Mouse (Mus musculus) ES-E14 (cell line): ENCODE results near the gene Plxnb3.

Experiments
- CHD2 ChIP-seq: IDR thresholded peaks from 2 replicates; pipeline ENCODE4 v1.6.1; 2014; ENCODE audit warnings: mild to moderate bottlenecking, low read depth, low read length, inconsistent platforms
- HCFC1 ChIP-seq: IDR thresholded peaks from 2 replicates; pipeline ENCODE4 v1.6.1; 2012; ENCODE audit warnings: low read length, inconsistent platforms, borderline replicate concordance; ENCODE audit not compliant: insufficient read depth
- MAFK ChIP-seq: IDR thresholded peaks from 2 replicates; pipeline ENCODE4 v1.6.1; 2014; ENCODE audit warnings: mild to moderate bottlenecking, low read depth, low read length, inconsistent platforms; ENCODE audit not compliant: insufficient read depth
- ZC3H11A ChIP-seq: IDR thresholded peaks from 2 replicates; pipeline ENCODE4 v1.6.1; 2012; ENCODE audit warnings: low read depth, mild to moderate bottlenecking, inconsistent platforms, low read length, borderline replicate concordance
- ZNF384 ChIP-seq: IDR thresholded peaks from 2 replicates; pipeline ENCODE4 v1.6.1; 2012; ENCODE audit warnings: low read depth, low read length, inconsistent platforms

GRCm38 (mm10) chrX:73765311-73765710 lies 8.4 kb downstream of the Plxnb3 start:
- TF ChIP-seq CHD2 (no peak), MAFK (no peak), HCFC1 (no peak), ZNF384 (no peak), ZC3H11A (no peak)
